Mouse (Mus musculus) liver, postnatal 0 days (tissue): ENCODE measurements at regions not wholly inside any gene's neighbourhood (a gene's known extent, or its start where the extent isn't known, plus 50 kb on each side); places are given as distances from the start of the nearest gene placed in this dataset.

Experiments
- CTCF ChIP-seq: sonication (generic); IDR thresholded peaks from 2 replicates; pipeline ENCODE4 v1.5.1; 2016; ENCODE audit warnings: antibody characterized with exemption, low read depth
- EP300 ChIP-seq: IDR thresholded peaks from 2 replicates; pipeline ENCODE4 v1.6.1; 2016; ENCODE audit warnings: antibody characterized with exemption, low read depth, mild to moderate bottlenecking

GRCm38 (mm10) chr2:159981694-159982093 lies 352.3 kb downstream of the Gm826 start:
- TF ChIP-seq CTCF (no peak), EP300 (no peak)
